Mouse (Mus musculus): ENCODE data around the gene Gapdhs.
"Not testable (repeated sequence)": the region's sequence is repeated elsewhere in the genome, so short reads cannot be mapped to it uniquely, and the experiment has no call there.

The Gapdhs gene

GRCm38 (mm10) chr7:30747525-30748204 is 4.2 kb upstream of the Gapdhs start:
- DNase-seq (ENCODE audit: low read depth, low spot score) = no peak

- DNase-seq (ENCODE audit: low read depth, low spot score) = peak; percentile 4
Measured at GRCm38 (mm10) chr7:30744022-30744598, 629 bp upstream of the Gapdhs start.

- not testable (repeated sequence) for DNase-seq (ENCODE audit: low read depth, low spot score)
Measured at GRCm38 (mm10) chr7:30742570-30742969, 911 bp downstream of the Gapdhs start.

- no peak for DNase-seq (ENCODE audit: low read depth, low spot score)
Measured at GRCm38 (mm10) chr7:30736211-30736610, 7.3 kb downstream of the Gapdhs start.

- DNase-seq (ENCODE audit: low read depth, low spot score) = not testable (repeated sequence)
Measured at GRCm38 (mm10) chr7:30730064-30730722, 13.3 kb downstream of the Gapdhs start.

GRCm38 (mm10) chr7:30729396-30730063 is 14.0 kb downstream of the Gapdhs start, which contains the start of gene Tmem147:
Tmem147 (minus strand) TSS chr7:30729540.
- DNase-seq (ENCODE audit: low read depth, low spot score) = peak; percentile 94

- DNase-seq (ENCODE audit: low read depth, low spot score) = peak; percentile 1
Measured at GRCm38 (mm10) chr7:30728739-30729395, 14.6 kb downstream of the Gapdhs start.

GRCm38 (mm10) chr7:30728214-30728613 is 15.3 kb downstream of the Gapdhs start:
- no peak for DNase-seq (ENCODE audit: low read depth, low spot score)

GRCm38 (mm10) chr7:30723274-30723953 is 20.1 kb downstream of the Gapdhs start:
- DNase-seq (ENCODE audit: low read depth, low spot score) = no peak

- no peak for DNase-seq (ENCODE audit: low read depth, low spot score)
Measured at GRCm38 (mm10) chr7:30721286-30721685, 22.2 kb downstream of the Gapdhs start.

- no peak for DNase-seq (ENCODE audit: low read depth, low spot score)
Measured at GRCm38 (mm10) chr7:30719669-30720068, 23.8 kb downstream of the Gapdhs start.

GRCm38 (mm10) chr7:30717716-30718046 is 25.8 kb downstream of the Gapdhs start:
- DNase-seq (ENCODE audit: low read depth, low spot score) = no peak

- peak; percentile 75 for DNase-seq (ENCODE audit: low read depth, low spot score)
Measured at GRCm38 (mm10) chr7:30717006-30717715, 26.3 kb downstream of the Gapdhs start.

GRCm38 (mm10) chr7:30711942-30712341 is 31.5 kb downstream of the Gapdhs start, which contains the start of gene Atp4a:
Atp4a (plus strand) TSS chr7:30712209.
- DNase-seq (ENCODE audit: low read depth, low spot score) = no peak

- DNase-seq (ENCODE audit: low read depth, low spot score) = no peak
Measured at GRCm38 (mm10) chr7:30707441-30707840, 36.0 kb downstream of the Gapdhs start.

- DNase-seq (ENCODE audit: low read depth, low spot score) = no peak
Measured at GRCm38 (mm10) chr7:30706214-30706882, 37.1 kb downstream of the Gapdhs start.

GRCm38 (mm10) chr7:30698589-30698988 is 44.9 kb downstream of the Gapdhs start, which contains the start of gene 2200002J24Rik:
2200002J24Rik (plus strand) TSS chr7:30698926.
- DNase-seq (ENCODE audit: low read depth, low spot score) = peak; percentile 11

- no peak for DNase-seq (ENCODE audit: low read depth, low spot score)
Measured at GRCm38 (mm10) chr7:30698101-30698500, 45.4 kb downstream of the Gapdhs start.

GRCm38 (mm10) chr7:30688325-30688724 is 55.2 kb downstream of the Gapdhs start:
- no peak for DNase-seq (ENCODE audit: low read depth, low spot score)

GRCm38 (mm10) chr7:30683425-30683824 is 60.1 kb downstream of the Gapdhs start:
- no peak for DNase-seq (ENCODE audit: low read depth, low spot score)

Measured in forelimb bud, embryonic 11.5 days (tissue).